Mouse (Mus musculus) megakaryocyte progenitor cell, adult 5-6 weeks (primary cell): ENCODE data around the gene Cmas. TPM values are rescaled to one million over a fixed set of nuclear protein-coding genes. Genes with fewer than 3 reads are reported as not detected.

Source experiments
- ATAC-seq: replicated peaks from 2 replicates; pipeline ENCODE4 v1.8.0; 2016; ENCODE audit warnings: mild to moderate bottlenecking, moderate TSS enrichment, inconsistent platforms; ENCODE audit not compliant: poor library complexity
- total RNA-seq, 2 experiments: library from RNA; stranded (forward) in 1 of 2; stranded (reverse) in 1 of 2; fragments of 157-497, 149-512 nt in 1 of 2; fragments of 200-1000 nt in 1 of 2; gene quantifications; 2 replicates each; pipeline versions ENCODE4 v1.2.3 to v1.2.4; 2015 to 2017

Cmas gene
- total RNA-seq (2015) (61.3 and 67.0 TPM in 2 replicates), total RNA-seq (2017) (58.1 and 66.2 TPM in 2 replicates)

- ATAC-seq: peak; percentile 76
These were observed at the start of gene Cmas for GRCm38 (mm10) chr6:142756507-142757333. Gene Cmas (plus strand): TSS chr6:142756686.

DNA sequence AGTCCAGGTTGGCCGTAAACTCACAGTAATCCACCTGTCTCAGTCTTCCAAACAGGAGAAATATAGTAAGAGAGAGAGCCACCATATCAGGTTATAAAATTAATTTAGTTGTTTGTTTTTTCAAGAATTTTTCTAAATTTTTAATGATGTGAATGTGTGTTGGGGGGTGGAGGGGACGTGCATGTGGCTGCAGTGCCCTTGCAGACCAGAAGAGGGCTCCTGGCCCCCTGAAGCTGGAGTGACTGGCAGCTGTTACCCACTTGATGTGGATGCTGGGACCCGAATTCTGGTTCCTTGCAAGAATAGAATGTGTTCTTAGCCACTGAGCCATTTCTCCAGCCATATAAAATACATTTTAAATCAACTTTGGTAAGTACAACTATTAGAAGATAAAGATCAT lies 49.8 kb upstream of the Cmas start:
- ATAC-seq: peak; percentile 57; the same call in 1 of the 2 replicates

DNA sequence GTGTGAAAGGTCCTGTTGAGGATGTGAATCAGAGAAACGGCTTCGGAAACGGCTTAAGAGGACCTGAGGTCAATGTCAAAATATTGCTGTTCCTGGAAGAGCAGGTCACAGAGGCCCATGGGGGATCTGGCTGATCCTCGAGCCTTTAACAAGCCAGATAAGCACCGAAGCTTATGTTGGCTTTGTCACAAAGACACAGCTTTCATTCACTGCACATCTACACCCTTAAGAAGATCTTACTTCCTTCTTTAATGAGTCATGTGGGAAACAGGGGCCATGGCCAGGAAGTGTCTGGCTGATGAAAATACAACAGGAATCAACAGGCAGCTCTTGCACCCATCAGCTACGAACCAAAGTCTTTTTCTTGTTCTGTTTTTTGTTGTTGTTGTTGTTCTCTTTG lies 48.1 kb upstream of the Cmas start:
- ATAC-seq: peak; percentile 66

DNA sequence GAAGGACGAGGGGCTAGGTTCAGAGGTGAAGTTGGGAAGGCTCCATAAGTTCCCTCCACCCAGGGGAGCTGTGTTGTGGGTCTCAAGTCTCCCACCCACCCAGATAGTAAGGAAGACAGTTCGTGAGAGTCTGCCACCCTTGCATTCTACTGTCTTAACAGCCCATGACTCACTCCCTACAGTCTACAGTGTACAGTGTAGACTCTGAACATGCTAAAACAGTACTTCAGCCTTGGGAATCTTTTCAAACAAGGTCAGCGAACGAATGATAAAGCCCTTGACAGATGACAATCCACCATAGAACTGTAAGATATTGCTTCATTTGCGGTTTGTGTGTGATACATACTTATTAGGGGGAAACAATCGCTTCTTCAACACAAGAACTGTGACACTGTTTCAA lies 45.8 kb upstream of the Cmas start:
- no peak for ATAC-seq

GRCm38 (mm10) chr6:142711106-142711505 lies 45.4 kb upstream of the Cmas start:
- ATAC-seq: no peak

DNA sequence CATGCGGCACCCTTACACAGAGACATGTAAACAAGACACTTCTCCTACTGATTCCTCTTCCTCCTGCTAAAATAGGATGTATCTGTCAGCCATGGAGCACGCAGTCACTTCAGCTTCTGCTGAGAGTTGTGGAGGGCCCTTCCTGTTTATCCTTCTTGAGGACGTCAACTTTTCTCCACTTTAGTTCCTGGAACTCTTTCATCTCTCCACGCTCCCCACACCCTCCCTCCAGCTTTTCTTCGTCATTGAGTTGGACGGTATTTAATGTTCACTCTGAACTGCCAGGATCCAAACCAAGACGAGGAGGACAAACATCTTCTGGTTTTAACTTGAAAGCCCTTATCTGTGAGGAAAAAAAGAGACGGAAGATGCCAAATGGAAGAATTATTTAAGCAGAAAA lies 41.5 kb upstream of the Cmas start:
- no peak for ATAC-seq

- no peak for ATAC-seq
These were observed 39.3 kb upstream of the Cmas start for GRCm38 (mm10) chr6:142717186-142717585.

DNA sequence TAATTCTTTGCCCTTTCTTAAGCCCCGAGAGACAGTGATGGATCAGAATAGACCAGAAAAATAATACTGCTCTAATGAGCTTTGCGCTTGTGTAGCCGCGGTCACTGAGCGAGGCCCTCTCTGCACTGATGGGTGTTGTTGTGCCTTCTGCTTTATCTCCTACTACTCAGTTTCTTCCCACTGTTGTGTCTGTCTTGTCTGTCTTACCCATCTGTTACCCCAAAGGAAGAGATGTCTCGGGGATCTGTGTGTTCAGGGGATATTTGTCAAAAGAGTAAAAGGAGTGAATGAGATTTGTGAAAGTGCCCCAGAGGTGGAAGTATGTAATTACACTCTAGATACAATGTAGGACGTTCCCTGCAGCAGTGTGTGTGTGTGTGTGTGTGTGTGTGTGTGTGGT lies 38.3 kb upstream of the Cmas start:
- ATAC-seq: peak; percentile 43

DNA sequence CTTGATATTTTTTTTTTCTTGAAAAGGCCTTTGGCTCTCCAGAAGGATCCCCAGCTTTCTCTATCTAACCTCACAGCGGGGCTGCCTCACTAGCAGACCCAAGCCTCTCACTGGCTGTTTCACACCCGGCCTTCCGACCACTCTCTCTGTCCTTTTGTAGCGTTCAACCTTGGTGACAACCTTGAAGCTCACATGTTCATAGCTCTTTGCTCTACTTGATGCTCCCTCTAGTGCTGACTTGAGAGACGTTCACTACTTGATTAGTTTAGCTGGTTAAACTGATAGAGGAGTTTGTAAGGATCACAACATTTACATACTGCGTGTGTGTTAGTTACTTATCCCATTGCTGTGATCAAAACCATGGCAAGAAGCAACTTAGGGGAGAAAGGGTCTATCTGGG lies 35.8 kb upstream of the Cmas start:
- no peak for ATAC-seq

DNA sequence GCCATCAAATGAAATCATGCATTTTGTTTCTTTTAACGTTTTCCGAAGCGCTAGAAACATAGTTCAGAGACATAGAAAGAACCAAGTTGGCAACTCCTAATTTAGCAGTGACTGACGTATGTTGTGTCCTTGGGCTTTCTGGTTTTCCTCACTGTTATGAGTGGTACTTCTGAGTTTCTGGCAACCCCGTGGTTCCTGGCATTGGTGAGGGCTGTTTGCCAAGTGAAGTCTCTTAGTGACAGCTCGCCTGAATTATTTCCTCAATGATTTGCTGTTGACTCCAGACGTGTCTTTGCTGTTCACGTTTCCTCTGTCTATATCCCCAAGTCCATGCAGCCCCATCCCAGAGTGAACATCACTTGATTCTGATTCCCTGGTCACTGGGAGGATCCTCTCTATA lies 34.8 kb upstream of the Cmas start:
- no peak for ATAC-seq

GRCm38 (mm10) chr6:142726032-142726431 lies 30.5 kb upstream of the Cmas start:
- ATAC-seq: no peak

- no peak for ATAC-seq
These were observed 23.8 kb upstream of the Cmas start for GRCm38 (mm10) chr6:142732567-142733290.

DNA sequence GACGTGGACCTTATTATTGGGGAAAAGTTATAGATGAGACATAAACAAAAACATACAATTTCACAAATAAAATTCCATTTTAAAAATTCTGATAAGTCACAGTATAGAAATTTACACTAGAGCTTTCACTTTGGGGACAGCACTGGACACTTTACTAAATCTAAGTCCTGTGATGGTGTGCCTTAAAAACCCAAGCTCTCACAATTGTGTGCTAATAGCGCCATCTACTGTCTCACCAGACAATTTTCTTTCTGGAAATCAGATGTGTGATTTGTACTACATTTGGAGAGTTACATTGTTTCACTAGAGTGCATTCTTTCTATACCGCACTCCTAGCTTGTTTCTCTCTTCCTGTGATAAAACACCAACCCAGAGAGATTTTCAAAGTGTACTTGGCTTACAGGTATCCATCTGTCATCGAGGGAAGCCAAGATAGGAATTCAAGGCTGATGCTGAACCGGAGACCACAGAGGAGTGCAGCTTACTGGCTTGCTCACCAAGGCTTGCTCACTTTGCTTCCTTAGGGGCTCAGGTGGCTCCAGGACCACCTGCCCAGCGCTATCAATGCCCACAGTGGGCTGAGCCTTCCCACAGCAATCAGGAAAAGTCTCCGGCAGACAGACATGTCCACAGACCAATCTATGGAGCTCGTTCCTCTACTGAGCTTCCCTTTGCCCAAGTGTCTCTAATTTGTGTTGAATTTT lies 21.0 kb upstream of the Cmas start:
- peak; percentile 98 for ATAC-seq

- ATAC-seq: no peak
These were observed 18.3 kb upstream of the Cmas start for GRCm38 (mm10) chr6:142738225-142738624.

DNA sequence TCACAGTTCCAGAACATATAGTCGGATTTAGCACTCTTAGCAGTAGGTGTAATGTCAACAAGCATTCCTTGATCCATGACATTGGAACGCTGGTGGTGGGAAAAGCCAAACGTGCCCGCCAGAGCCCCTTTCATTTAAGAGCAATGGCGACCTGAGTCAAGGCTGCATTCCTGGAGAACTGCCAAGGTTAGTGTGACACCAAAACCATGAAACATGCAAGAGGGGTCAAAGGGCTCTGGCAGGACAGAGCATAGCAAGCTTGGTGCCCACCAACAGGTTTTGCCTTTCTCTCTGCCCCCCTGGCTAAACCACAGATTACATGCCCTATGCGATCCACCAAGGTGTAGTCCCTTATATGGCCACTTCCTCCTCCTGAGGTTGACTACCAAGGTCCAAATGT lies 17.8 kb upstream of the Cmas start:
- no peak for ATAC-seq

DNA sequence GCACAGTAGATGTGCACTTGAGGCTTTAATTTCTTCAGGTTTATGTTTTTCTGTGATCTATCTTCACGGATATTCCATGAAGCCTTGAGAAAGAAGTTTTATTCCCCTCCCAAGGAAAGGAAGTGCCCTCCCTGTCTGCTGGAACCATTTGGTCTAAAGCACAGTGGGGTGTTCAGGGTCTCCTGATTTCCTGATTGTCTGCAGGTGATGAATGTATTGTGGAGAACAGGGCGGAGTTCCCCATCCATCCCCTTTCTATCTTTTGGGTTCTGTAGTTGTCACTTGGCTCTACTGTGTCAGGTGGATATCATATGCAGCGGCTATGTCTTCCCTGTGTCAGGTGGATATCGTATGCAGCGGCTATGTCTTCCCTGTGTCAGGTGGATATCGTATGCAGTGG lies 14.7 kb upstream of the Cmas start:
- no peak for ATAC-seq

GRCm38 (mm10) chr6:142743193-142743592 lies 13.3 kb upstream of the Cmas start:
- ATAC-seq: no peak

- no peak for ATAC-seq
These were observed 11.0 kb upstream of the Cmas start for GRCm38 (mm10) chr6:142745484-142745883.

- peak; percentile 76 for ATAC-seq
These were observed 9.7 kb upstream of the Cmas start for GRCm38 (mm10) chr6:142746765-142747164.

DNA sequence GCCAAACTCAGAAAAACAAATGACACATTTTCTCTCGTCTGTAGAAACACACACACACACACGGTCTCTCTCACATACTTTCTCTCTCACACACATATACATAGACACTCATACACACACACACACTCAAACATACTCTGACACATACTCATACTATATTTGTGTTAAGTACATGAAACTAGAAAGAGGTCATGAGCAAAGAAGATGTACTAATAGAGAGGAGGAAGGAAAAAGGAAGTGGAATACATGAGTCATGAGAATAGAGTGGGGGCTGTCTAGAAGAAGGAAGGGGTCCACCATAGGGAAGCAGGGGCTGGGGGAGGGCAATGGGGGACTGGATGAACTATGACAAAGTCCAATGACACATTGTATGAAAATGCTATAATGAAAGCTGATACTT lies 9.3 kb upstream of the Cmas start:
- peak; percentile 80 for ATAC-seq

GRCm38 (mm10) chr6:142748057-142748708 lies 8.3 kb upstream of the Cmas start:
- no peak for ATAC-seq
